Mouse (Mus musculus) G1E-ER4 (cell line): ENCODE measurements around the gene Gm3542. TPM values are rescaled to one million over a fixed set of nuclear protein-coding genes. Genes with fewer than 3 reads are reported as not detected.
"Not testable (repeated sequence)": the region's sequence is repeated elsewhere in the genome, so short reads cannot be mapped to it uniquely, and the experiment has no call there.

Experiments used
- GATA1 ChIP-seq: IDR thresholded peaks from one replicate; pipeline ENCODE4 v1.8.0; 2012; ENCODE audit warnings: low read length, inconsistent platforms
- polyA plus RNA-seq: library from polyadenylated mRNA; stranded (reverse); fragments of >175 nt; gene quantifications from 2 replicates; pipeline ENCODE4 v1.2.3, GENCODE M21; 2012

The Gm3542 gene
- not detected in 2 replicates for polyA plus RNA-seq

- TF ChIP-seq GATA1 = not testable (repeated sequence)
Measured at GRCm38 (mm10) chr14:5334828-5335227, at the start of gene Gm3542. Gm3542 (minus strand) TSS chr14:5334928.

Other genes starting within 250 kb of the Gm3542 start
- gene Gm8279, start 203.4 kb downstream of the Gm3542 start, polyA plus RNA-seq = not detected in 2 replicates
- not detected in 2 replicates for gene Gm3317, start 170.4 kb downstream of the Gm3542 start, polyA plus RNA-seq
- gene Gm8271, start 149.1 kb downstream of the Gm3542 start, polyA plus RNA-seq = not detected in 2 replicates
- gene Gm3526, start 74.3 kb downstream of the Gm3542 start, polyA plus RNA-seq = not detected in 2 replicates
- not detected in 2 replicates for gene Gm3500, start 54.1 kb upstream of the Gm3542 start, polyA plus RNA-seq
- not detected in 2 replicates for gene Gm3194, start 120.5 kb upstream of the Gm3542 start, polyA plus RNA-seq
- gene Gm8246, start 142.9 kb upstream of the Gm3542 start, polyA plus RNA-seq = not detected in 2 replicates
- not detected in 2 replicates for gene Gm3187, start 149.3 kb upstream of the Gm3542 start, polyA plus RNA-seq
- gene Gm3488, start 166.7 kb upstream of the Gm3542 start, polyA plus RNA-seq = not detected in 2 replicates
- not detected in 2 replicates for gene Gm3532, start 203.6 kb upstream of the Gm3542 start, polyA plus RNA-seq